Mouse (Mus musculus): Measurements from ENCODE around the gene Pf4.

DNA sequence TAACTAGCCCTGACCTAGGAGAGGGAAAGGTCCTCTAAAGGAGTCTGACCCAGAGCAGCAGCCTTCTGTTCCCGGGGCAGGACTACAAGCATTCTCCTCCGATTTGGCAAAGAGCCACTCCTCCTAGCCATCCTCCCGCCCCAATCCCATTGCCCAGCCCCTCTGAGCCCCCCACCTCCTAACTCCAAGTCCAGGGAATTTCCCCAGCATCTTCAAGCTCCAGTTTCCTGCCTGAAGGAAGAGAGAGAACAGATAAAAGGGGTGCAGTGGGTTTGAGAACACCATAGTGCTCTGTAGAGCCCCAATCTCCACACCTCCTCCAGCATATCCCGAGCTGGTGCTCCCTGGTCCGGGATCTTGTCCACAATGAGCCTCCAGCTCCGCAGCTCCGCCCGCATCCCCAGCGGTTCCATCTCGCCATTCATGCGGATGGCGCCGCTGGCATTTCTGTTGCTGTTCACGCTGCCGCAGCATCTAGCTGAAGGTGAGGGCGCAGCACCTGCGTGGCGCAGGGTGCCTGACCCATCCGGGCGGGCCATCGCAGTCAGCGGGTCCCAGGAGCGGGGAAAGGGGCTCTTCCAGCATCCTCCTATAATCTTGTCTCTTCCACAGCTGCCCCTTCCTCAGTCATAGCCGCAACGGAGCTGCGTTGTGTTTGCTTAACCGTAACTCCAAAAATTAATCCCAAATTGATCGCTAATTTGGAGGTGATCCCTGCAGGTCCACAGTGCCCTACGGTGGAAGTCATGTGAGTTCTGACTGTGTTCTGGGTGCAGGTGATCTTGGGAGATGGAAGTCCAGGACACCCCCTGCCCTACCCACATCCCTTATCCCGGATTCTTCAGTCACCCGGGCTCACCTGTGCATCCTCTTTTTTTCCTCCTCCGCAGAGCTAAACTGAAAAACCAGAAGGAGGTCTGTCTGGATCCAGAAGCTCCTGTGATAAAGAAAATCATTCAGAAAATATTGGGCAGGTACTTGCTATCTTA, 12.9 kb upstream of the Pf4 start, which contains the start of gene Cxcl5:
- no peak for TF ChIP-seq POLR2A (IDR thresholded peaks at IDR 0.05; ENCODE audit: insufficient read depth, low read depth, low read length)
- no peak for TF ChIP-seq CTCF (IDR thresholded peaks at IDR 0.05)
- no peak for TF ChIP-seq EP300 (IDR thresholded peaks at IDR 0.05; ENCODE audit: insufficient read depth, low read depth, low read length)

All from heart, adult 2 months (tissue).